Mouse (Mus musculus) myocyte (in vitro differentiated cells): ENCODE measurements around the gene Acot11.

ENCODE experiments used
- E2F4 ChIP-seq: IDR thresholded peaks from one replicate; pipeline ENCODE4 v1.6.1; 2011; ENCODE audit warnings: mild to moderate bottlenecking, control low read depth, moderate library complexity; ENCODE audit not compliant: insufficient read depth
- MAX ChIP-seq: IDR thresholded peaks from one replicate; pipeline ENCODE4 v1.6.1; 2011; ENCODE audit warnings: low read depth, mild to moderate bottlenecking, control low read depth
- MYOD1 ChIP-seq, 3 experiments: IDR thresholded peaks; one replicate each; pipeline ENCODE4 v1.6.1; 2011; ENCODE audit warnings: control low read depth in 2 of 3, low read depth in 2 of 3, mild to moderate bottlenecking in 2 of 3, moderate library complexity in 1 of 3; ENCODE audit not compliant: insufficient read length in 2 of 3, control insufficient read depth in 1 of 3
- MYOG ChIP-seq, 3 experiments: IDR thresholded peaks; one replicate each; pipeline ENCODE4 v1.6.1; 2011; ENCODE audit warnings: control low read depth in 2 of 3, low read depth in 2 of 3, mild to moderate bottlenecking in 2 of 3; ENCODE audit not compliant: insufficient read length in 2 of 3, control insufficient read depth in 1 of 3, insufficient read depth in 1 of 3
- POLR2A ChIP-seq: IDR thresholded peaks from one replicate; pipeline ENCODE4 v1.6.1; 2011; ENCODE audit warnings: low read depth, mild to moderate bottlenecking, control low read depth, moderate library complexity; ENCODE audit not compliant: insufficient read length
- POLR2AphosphoS2 ChIP-seq: IDR thresholded peaks from one replicate; pipeline ENCODE4 v1.6.1; 2011; ENCODE audit warnings: low read depth, control low read depth; ENCODE audit not compliant: insufficient read length
- SRF ChIP-seq: IDR thresholded peaks from one replicate; pipeline ENCODE4 v1.6.1; 2011; ENCODE audit warnings: low read depth; ENCODE audit not compliant: control insufficient read depth, insufficient read length
- TCF12 ChIP-seq: IDR thresholded peaks from one replicate; pipeline ENCODE4 v1.6.1; 2011; ENCODE audit warnings: mild to moderate bottlenecking, control low read depth; ENCODE audit not compliant: poor library complexity, insufficient read depth, severe bottlenecking
- TCF3 ChIP-seq: IDR thresholded peaks from one replicate; pipeline ENCODE4 v1.6.1; 2011; ENCODE audit warnings: low read depth, control low read depth; ENCODE audit not compliant: insufficient read length
- USF1 ChIP-seq: IDR thresholded peaks from one replicate; pipeline ENCODE4 v1.6.1; 2011; ENCODE audit warnings: low read depth, mild to moderate bottlenecking, control low read depth, moderate library complexity

- TF ChIP-seq TCF12 (no peak), POLR2A (no peak), USF1 (no peak), POLR2AphosphoS2 (no peak), SRF (no peak), MAX (no peak), MYOG (IDR thresholded peaks at IDR 0.05; ENCODE audit: control insufficient read depth in 1 of 3, insufficient read depth in 1 of 3, insufficient read length in 2 of 3, low read depth in 2 of 3) (no peak), MYOD1 (IDR thresholded peaks at IDR 0.05; ENCODE audit: control insufficient read depth in 1 of 3, insufficient read length in 2 of 3, low read depth in 2 of 3) (no peak), E2F4 (no peak), TCF3 (no peak)
Observed at GRCm38 (mm10) chr4:106837964-106838363, 33.2 kb upstream of the Acot11 start.
